Mouse (Mus musculus) gastrocnemius, adult 8-10 months (tissue): ENCODE data around the gene Aacs. TPM values are rescaled to one million over a fixed set of nuclear protein-coding genes. Genes with fewer than 3 reads are reported as not detected.
A peak's percentile ranks its signal among the peaks of the same experiment; 100 is the strongest.
"Not testable (repeated sequence)": the region's sequence is repeated elsewhere in the genome, so short reads cannot be mapped to it uniquely, and the experiment has no call there.

ENCODE experiments used
- DNase-seq, 2 experiments: peaks; one replicate each; pipeline ENCODE4 v3.0.0; 2022; ENCODE audit warnings: low spot score in 2 of 2
- total RNA-seq, 4 experiments: library from RNA; stranded (reverse); gene quantifications; 2 replicates each; pipeline ENCODE4 v1.2.4; 2022

The Aacs gene
- total RNA-seq, 4 experiments from 2014 or later = 1.9 to 5.4 (median 4.8) TPM

DNA sequence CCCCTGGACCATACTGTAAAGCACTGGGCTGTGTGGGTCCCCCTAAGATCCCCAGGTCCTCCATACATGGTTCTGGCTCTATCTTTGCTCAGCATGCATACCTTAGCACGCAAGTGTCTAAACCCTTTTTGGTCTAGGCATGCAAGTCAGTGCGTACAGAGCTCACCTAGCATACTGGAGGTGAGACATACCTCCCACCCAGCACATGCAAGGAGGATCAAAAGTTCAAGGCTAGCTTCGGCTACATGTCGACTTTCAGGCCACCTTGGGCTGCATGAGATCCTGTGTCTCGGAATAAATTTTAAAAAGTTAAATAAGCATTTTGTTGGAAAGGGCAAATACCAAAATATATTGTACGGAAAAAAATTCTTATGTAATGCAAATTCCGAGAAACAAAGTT, 10.4 kb upstream of the Aacs start:
- no peak for DNase-seq

DNA sequence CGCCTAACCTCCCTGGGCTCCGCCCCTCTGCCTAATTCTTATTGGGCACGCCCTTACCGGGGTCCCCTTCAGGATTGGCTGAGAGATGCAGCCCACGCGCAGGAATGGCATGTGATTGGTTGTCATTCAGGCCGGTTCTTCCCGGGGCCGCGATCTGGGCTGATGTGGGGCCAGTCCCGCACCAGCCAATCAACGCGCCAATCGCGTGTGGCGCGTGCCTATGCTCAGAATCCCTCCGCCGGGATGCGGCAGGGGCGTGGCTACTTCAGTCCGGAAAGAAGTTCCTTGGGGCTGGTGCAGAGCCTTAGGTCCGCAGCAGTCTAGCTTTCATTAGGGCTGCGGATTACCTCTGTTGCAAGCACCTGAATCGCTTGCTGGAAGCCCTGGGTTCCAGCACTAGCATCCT, 9.9 kb upstream of the Aacs start:
- DNase-seq = peak; percentile 96

DNA sequence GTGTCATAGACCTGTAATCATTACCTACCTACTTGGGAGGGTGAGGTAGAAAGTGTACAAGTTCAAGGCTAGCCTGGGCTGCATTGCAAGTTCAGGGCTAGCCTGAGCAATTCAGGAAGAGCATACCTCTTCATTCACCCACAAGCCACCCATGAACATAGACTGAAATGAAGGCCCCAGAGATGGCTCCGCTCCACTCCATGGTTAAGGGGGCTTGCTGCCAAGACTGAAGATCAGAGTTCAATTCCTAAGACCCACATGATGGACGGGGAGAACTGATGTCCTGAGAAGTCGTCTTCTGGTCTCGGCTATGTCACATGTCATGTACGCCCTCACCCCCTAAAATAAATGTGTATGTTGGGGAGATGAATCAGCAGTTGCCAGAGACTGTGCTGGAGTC, 9.1 kb upstream of the Aacs start:
- no peak for DNase-seq

DNA sequence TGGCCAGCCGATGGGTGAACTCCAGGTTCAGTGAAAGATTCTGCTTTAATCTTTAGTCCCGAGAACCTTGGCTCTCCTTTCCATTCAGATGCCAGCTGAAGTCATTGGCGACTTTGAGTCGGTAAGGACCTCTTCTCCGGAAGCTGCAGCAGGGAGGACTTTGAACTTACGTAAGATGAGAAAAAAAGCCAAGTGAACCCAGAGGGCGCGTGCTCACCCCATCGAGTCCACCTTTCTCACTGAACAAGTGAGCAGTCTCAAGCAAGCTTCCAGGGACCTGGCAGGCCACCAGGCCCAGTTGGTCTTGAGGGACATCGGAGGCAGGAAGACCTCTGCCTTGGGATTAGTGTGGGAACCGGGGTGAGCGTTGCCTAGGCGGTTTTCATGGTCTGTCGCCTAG, 8.4 kb upstream of the Aacs start:
- no peak for DNase-seq

DNA sequence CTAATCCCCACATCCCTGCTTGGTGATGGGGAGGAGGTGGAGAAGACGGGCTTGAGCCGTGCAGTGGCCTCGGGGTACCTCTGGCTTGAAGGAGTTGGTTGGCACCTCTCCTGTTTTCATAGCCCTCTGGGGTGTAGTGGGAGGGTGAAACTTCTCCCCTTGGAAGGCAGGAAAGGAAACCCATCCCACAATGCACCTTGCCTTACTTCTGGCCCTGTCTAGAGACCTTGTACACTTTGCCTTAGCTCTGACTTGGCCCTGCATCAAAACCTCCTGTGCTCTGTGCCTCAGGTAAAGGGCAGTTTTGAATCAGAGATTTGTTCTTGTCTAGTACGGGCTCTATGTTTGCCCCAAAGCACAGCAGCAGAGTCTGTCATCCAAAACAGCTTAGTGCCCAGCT, 4.9 kb upstream of the Aacs start:
- DNase-seq = no peak

DNA sequence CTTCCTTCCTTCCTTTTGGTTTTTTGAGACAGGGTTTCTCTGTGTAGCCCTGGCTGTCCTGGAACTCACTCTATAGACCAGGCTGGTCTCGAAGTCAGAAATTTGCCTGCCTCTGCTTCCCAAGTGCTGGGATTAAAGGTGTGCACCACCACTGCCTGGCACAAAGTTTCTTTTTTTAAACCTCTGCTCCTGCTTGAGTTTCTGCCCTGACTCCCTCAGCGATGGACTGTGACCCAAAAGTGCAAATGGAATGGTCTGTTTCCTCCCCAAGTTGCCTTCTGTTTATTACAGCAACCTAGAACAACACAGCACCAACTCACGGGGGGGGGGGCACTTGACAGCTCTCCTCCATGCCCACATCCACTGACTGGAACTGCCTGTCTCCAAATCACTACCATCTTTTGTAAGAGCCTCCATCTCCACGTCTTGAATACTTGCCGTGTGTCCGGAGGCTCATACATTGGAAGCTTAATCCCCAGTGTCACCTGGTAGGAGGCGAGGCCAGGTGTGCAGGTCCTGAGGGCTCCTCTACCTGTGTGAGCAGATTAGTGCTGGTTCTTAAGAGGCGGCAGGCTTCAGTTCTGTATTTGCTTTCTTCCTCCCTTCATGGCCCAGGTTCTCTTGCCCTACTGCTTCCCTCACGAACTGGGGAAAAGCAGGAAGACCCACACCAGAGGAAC, 2.7 kb upstream of the Aacs start:
- no peak for DNase-seq

DNA sequence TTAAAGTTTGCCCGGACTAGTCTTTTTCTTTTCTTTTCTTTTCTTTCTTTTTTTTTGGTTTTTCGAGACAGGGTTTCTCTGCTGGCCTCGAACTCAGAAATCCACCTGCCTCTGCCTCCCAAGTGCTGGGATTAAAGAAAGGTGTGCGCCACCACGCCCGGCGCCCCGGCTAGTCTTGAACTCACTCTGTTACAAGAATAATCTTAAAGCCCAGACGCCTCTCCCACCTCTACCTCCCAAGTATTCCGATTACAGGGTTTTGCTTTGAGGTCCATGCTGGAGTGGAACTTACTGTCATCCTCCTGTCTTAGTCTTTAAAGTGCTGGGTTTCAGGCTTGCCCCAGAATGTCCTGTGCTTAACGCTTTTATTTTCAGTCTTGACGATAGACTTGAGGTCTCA, 584 bp upstream of the Aacs start:
- no peak for DNase-seq

DNA sequence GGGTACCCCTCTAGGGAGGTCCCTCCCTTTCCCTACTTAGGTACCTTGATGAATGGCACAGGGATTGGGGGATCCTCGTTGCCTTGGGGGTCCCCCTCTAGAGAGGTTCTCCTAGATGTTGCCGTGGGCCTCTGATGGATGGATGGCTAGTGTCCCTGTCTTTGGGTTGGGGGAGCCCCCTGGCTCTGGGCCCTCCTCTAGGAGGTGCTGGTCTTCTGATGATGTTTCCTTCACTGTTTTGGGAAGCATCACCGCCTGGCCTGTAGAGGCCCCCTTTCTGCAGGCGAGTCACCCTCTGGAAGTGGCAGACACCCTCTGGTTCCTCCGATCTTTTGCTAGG, 642 bp downstream of the Aacs start:
- no peak for DNase-seq

DNA sequence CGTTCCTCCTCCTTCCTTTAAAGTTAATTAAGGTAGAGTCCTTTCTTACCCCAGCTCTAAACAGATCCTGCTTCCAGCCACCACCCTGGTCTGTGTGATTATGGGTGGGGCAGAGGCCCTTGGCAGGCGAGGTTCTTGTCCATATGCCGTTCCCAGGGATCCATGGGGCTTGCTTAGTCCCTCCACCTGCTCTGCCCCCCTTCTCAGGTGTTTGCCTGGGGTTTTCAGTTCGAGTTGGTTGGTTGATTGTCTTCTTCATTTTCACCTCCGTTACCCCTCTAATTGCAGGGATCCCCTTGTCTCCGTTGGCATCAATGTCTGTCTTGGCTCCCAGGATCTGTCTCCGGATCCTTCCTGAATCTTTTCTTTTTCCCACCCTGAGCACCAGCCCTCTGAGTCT, 1.2 kb downstream of the Aacs start:
- DNase-seq = no peak

DNA sequence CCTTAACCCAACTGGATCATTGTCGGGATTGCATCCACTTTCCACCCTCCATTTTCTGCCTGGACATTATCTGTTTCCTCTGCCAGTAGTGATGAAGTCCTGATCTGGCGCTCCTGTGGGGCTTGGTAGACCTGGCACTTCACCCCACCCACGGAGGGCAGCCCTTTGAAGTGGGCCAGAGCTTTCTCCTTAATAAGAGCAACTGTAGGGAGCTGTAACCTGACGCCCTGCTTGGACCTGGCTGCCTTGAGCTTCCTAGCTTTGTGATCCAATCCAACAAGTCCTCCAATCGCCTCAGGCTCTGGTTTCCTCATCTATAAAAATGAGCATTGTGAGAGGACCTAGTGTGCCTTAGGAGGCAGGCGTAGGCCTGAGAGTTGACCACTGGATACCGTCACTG, 1.9 kb downstream of the Aacs start:
- no peak for DNase-seq

DNA sequence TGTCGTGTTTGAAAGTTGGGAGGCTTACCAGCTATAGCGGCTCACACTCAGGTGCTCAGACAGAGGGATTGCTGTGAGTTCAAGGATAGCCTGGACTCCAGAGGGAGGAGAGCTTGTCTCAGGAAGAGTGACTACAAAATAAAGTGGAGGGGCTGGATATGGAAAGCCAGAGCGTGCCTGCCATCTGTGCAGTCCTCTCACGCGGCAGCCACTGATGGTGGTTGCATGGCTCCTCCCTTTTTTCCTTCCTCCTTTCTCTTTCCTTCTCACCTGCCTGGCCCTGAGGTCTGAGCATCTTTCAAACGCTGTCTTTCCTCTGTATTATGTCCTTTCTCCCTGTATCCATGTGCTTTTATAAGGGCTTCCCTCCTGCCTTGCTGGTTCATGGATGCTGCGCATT, 2.4 kb downstream of the Aacs start:
- no peak for DNase-seq

DNA sequence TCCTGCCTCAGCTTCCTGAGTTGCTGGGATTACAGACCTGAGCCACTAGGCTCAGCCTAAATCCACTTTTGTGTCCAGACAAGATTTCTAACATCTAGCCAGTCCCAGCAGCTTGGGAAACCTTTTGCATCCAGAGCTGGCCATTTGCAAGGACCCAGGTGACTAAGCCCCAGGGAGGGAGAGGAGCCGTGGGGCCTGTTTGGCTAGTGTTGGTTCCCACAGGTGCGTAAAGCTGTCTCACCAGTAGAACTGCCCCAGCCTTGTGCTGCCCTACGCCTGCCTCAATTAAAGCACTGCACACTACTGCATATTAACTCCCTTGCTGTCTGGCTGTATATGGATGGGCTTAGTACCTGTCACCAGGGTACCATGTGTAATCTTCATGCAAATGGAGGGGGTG, 3.8 kb downstream of the Aacs start:
- no peak for DNase-seq

DNA sequence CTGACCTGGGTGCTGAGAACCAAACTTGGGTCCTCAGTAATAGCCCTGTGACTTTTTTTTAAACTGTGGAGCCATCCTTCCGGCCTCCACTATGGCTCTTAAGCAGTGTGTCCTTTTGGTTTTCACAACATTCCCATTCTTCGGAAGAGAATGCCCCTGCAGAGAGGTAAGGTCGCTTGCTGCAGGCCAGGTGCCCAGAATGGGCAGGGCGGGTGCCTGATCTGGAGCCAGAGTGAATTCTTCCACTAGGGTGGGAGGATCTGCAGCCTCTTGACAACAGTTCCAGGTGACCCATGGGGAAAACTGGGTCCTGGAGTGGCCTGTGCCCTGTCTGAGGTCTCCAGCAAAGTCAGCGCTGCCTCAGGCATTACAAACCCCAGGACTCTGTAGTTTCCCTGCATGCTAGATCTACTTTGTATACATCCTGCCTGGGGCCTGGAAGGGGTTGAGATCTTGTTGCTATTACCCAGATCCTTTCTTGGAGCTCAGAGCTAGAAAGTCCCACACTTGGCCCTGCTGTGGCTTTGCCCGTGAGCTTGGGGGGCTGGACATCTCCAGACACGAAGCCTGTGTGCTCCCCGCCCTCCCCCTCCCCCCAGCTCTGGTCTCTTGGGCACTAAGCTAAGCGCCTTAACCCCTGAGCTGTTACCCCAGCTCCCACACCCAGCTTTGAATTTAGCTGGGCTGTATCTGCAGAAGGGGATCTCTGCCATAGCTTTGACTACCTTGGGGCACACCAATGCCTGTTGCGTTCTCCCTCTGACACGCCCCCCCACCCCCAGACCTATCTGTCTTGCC, 5.0 kb downstream of the Aacs start:
- DNase-seq = no peak

DNA sequence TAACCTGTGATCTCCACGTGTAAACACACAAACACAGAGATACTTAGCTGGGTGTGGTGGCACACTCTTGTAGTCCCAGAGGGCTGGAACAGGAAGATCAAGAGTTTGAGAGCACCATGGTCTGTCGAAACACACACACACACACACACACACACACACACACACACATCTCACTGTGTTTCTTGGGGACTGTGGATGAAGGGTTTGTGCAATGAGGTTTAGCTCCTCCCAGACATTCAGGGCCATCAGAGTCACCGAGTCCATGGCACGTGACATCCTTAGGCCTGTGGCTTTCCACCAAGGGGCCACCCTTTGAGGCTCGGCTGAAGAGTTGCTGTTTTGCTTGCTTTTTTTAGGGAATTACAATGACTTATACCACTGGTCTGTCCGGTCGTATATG, 6.9 kb downstream of the Aacs start:
- DNase-seq = no peak

DNA sequence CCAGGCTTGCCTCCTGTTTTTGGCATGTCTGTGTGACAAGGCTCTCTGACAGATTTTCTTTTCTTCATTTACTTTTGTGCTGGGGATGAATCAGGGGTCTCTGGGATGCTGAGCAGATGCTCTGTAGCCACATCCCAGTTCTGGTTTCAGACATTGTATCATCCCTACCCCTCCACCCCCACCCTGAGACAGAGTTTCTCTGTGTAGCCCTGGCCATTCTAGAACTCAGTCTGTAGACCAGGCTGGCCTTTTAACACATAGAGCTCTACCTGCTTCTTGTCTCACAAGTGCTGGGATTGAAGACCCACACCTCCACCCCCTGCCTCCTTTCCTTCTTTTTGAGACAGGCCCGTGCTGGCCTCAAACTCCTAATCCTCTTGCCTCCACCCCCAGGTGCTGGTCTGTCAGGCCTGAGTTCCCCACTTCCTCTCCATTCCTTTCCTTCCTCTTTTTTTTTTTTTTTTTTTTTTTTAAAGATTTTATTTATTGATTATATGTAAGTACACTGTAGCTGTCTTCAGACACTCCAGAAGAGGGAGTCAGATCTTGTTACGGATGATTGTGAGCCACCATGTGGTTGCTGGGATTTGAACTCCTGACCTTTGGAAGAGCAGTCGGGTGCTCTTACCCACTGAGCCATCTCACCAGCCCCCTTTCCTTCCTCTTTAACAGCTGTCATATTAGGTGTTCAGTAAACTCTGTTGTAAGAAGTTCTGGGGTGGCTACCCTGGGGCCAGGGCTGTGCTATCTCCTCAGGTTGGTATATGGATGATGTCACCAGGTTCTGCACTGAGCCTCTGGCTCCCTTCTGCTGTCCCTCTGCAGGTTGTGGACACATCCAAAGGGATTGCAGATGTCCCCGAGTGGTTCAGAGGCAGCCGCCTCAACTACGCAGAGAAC, 8.3 kb downstream of the Aacs start:
- DNase-seq = no peak

DNA sequence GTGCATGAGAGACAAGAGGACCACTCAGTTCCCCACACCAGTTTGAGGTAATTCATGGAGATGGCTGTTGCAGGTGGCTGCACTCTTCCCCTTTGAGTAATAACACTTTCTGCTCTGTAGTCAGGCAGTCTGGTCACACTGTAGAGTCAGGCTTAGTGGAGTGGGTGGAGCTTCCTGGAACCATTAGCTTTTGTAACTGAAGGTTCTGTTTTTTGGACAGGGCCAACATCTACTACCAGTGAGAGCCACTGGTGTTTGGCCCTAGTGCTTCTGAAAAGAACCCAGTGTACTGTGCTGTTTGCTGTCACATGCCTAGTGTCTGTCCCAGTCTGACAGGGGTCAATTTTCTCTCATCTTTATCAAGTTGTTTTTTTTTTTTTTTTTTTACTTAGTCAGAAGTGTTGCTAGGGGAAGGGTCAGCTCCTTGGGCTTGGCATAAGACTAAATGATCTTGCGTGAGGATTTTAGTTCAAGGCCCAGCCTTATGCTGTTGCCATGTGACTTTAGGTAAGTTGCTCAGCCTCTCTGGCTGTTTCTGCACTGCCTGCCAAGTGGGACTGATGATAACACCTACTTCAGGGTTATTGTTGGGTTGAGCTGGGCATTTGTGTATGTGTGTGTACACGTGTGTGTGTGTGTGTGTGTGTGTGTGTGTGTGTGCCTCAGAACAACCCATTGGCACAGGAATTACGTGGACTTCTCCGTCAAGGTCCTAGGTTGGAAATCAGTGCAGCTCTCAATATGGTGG, 9.6 kb downstream of the Aacs start:
- no peak for DNase-seq

DNA sequence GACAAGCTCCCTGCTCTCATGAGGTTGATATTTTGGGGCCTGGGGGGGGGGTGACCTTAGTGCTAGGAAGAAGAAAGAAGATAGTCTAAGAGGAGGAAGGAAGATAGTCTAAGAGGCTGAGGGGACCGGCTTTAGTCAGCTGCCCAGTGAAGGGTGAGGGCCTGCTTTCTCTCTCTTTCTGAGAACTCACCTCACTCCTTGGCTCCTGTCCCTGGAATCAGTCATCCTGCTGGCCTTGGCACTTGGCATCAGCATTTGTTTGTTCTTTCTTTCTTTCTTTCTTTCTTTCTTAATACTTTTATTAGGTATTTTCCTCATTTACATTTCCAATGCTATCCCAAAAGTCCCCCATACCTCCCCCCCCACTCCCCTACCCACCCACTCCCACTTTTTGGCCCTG, 10.5 kb downstream of the Aacs start:
- DNase-seq = no peak

DNA sequence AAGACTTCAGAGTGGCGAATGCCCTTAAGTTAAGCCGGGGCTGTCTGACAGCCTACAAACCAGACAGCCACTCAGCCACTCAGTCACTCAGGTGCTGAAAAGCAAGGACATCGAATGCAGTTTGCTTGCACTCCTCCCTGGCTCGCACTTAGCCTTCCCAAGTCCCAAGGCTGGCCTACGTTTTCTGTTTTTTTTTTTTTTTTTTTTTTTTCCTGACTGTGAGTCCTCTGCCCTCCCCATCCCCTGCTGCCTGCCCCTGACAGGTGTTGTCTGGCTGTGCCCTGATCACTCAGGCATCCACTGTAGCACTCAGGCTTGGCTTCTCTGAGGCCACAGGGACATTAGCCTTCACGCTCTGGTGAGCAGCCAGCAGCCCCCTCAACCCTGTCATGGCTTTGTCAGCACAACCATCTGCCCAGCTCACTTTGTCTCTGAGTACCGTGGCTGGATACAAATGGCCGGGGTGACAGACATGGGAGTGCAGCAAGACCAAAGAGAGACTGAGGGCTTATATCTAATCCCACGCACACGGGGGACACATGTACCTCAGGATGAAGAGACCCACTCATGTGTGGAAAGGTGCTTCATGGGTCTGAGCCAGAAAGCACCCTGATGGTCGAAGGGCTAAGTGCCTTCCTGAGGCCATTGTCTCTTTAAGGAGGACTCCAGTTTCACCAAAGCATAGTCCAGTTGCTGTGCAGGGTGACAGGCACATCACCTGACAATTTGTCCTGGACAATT, 11.9 kb downstream of the Aacs start:
- no peak for DNase-seq

DNA sequence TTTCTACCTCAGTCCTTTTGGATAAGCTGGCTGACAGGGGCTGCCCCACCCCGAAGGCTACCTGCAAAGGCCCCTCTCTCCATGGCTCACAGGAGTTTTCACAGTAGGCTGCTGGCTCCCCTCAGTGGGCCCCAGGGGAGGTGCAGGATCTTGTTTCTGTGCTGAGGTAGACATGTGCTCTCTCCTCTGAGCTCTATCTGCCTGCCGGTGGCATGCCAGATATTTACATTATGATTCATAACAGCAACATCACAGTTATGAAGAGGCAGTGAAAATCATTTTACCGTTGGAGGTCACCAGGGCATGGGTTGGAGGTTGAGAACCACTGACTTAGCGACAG, 12.5 kb downstream of the Aacs start:
- DNase-seq = no peak

DNA sequence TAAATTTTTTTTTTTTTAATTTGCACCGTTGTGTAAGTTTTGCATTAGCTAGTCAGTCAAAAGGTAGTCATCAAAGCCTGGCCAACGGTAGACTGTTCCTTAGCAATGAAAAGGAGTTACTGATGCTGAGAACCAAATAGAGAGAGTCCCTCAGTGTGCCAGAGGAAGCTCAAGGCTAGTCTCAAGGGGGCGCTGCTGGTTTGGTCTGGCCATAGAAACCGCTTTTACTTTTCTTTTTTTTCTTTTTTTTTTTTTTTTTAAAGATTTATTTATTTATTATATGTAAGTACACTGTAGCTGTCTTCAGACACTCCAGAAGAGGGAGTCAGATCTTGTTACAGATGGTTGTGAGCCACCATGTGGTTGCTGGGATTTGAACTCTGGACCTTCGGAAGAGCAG, 13.3 kb downstream of the Aacs start:
- not testable (repeated sequence) for DNase-seq

DNA sequence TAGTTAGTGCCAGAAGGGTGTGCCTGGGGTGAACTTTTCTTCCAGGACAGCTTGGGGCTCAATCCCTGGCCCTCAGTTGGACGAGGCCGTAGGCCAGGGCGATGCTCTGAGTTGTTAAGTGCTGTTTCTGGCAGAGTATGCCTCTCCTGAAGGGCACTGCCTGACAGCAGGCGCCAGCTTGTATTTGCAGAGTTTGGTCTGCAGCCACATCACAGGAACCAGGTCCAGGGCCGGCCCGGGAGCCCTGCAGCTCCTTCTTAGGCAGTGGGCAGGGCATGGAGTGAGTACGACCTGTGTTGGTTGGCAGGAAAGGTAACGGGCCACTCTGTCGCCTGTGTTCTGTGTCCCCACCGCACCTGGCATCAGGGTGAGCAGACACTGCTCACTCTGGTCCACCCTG, 15.5 kb downstream of the Aacs start:
- peak; percentile 50 to 64 for DNase-seq
